Mouse (Mus musculus): ENCODE results near the gene Plekha4. TPM values are rescaled to one million over a fixed set of nuclear protein-coding genes. Genes with fewer than 3 reads are reported as not detected.

The Plekha4 gene
- polyA plus RNA-seq, 1 experiment from 2014 or later = 7.3 TPM

GRCm38 (mm10) chr7:45585923-45586322, 59.8 kb downstream of the Plekha4 start:
- no peak overlapping the region for H3K4me2 ChIP-seq (ENCODE audit: low read depth, low read length)
- no peaks in the 10 kb centered on the region for H3K9me3 ChIP-seq (ENCODE audit: control insufficient read depth, low read length)
- ATAC-seq (ENCODE audit: low read depth) (no peak), DNase-seq (ENCODE audit: low spot score) (no peak)
- H3K27ac ChIP-seq (replicated peaks; ENCODE audit: low read depth, low read length) = no peak overlapping the region
- H3K36me3 ChIP-seq (ENCODE audit: control insufficient read depth, insufficient read depth, low read length) = peaks cover 50% of the 10 kb centered on the region
- no peaks in the 10 kb centered on the region for H3K4me1 ChIP-seq (ENCODE audit: control insufficient read depth, insufficient read depth, low read length)
- no peaks in the 10 kb centered on the region for H3K27me3 ChIP-seq (replicated peaks; ENCODE audit: control insufficient read depth, insufficient read depth, low read length)
- no peak overlapping the region for H3K4me3 ChIP-seq (ENCODE audit: low read depth, low read length)
- 91% methylated on average over 6 of the region's 6 CpGs for WGBS
- H3K9ac ChIP-seq (ENCODE audit: low read depth, low read length) = no peak overlapping the region

GRCm38 (mm10) chr7:45587631-45588592, 61.8 kb downstream of the Plekha4 start:
- WGBS = 95% methylated on average over 22 of the region's 23 CpGs
- ATAC-seq (ENCODE audit: low read depth) = no peak
- DNase-seq (ENCODE audit: low spot score) = no peak
- H3K27ac ChIP-seq (replicated peaks; ENCODE audit: low read depth, low read length) = no peak overlapping the region
- peaks cover 39% of the 10 kb centered on the region for H3K36me3 ChIP-seq (ENCODE audit: control insufficient read depth, insufficient read depth, low read length)
- H3K27me3 ChIP-seq (replicated peaks; ENCODE audit: control insufficient read depth, insufficient read depth, low read length) = no peaks in the 10 kb centered on the region
- H3K9me3 ChIP-seq (ENCODE audit: control insufficient read depth, low read length) = no peaks in the 10 kb centered on the region
- H3K4me3 ChIP-seq (ENCODE audit: low read depth, low read length) = no peak overlapping the region
- H3K9ac ChIP-seq (ENCODE audit: low read depth, low read length) = no peak overlapping the region
- no peaks in the 10 kb centered on the region for H3K4me1 ChIP-seq (ENCODE audit: control insufficient read depth, insufficient read depth, low read length)
- no peak overlapping the region for H3K4me2 ChIP-seq (ENCODE audit: low read depth, low read length)

GRCm38 (mm10) chr7:45589173-45589572, 63.0 kb downstream of the Plekha4 start:
- Histone ChIP-seq H3K27ac (replicated peaks; ENCODE audit: low read depth, low read length) (no peak overlapping the region), H3K4me1 (ENCODE audit: control insufficient read depth, insufficient read depth, low read length) (no peaks in the 10 kb centered on the region), H3K4me2 (ENCODE audit: low read depth, low read length) (peak overlapping the region; percentile 51), H3K27me3 (replicated peaks; ENCODE audit: control insufficient read depth, insufficient read depth, low read length) (no peaks in the 10 kb centered on the region), H3K9ac (ENCODE audit: low read depth, low read length) (no peak overlapping the region), H3K9me3 (ENCODE audit: control insufficient read depth, low read length) (no peaks in the 10 kb centered on the region), H3K36me3 (ENCODE audit: control insufficient read depth, insufficient read depth, low read length) (peaks cover 32% of the 10 kb centered on the region), H3K4me3 (ENCODE audit: low read depth, low read length) (peak overlapping the region; percentile 24)
- 5% methylated on average over 13 of the region's 19 CpGs for WGBS
- ATAC-seq (ENCODE audit: low read depth) = peak; percentile 98
- peak; percentile 99 for DNase-seq (ENCODE audit: low spot score)

GRCm38 (mm10) chr7:45589898-45590297, 63.8 kb downstream of the Plekha4 start:
- no peaks in the 10 kb centered on the region for H3K4me1 ChIP-seq (ENCODE audit: control insufficient read depth, insufficient read depth, low read length)
- DNase-seq (ENCODE audit: low spot score) (no peak), ATAC-seq (ENCODE audit: low read depth) (no peak)
- WGBS = 98% methylated on average over 5 of the region's 5 CpGs
- no peak overlapping the region for H3K27ac ChIP-seq (replicated peaks; ENCODE audit: low read depth, low read length)
- H3K9me3 ChIP-seq (ENCODE audit: control insufficient read depth, low read length) = no peaks in the 10 kb centered on the region
- H3K4me3 ChIP-seq (ENCODE audit: low read depth, low read length) = no peak overlapping the region
- H3K9ac ChIP-seq (ENCODE audit: low read depth, low read length) = no peak overlapping the region
- no peaks in the 10 kb centered on the region for H3K27me3 ChIP-seq (replicated peaks; ENCODE audit: control insufficient read depth, insufficient read depth, low read length)
- H3K36me3 ChIP-seq (ENCODE audit: control insufficient read depth, insufficient read depth, low read length) = peaks cover 24% of the 10 kb centered on the region
- no peak overlapping the region for H3K4me2 ChIP-seq (ENCODE audit: low read depth, low read length)

GRCm38 (mm10) chr7:45590874-45591273, 64.7 kb downstream of the Plekha4 start:
- Histone ChIP-seq H3K27me3 (replicated peaks; ENCODE audit: control insufficient read depth, insufficient read depth, low read length) (no peaks in the 10 kb centered on the region), H3K9me3 (ENCODE audit: control insufficient read depth, low read length) (no peaks in the 10 kb centered on the region), H3K4me2 (ENCODE audit: low read depth, low read length) (no peak overlapping the region), H3K27ac (replicated peaks; ENCODE audit: low read depth, low read length) (no peak overlapping the region), H3K4me1 (ENCODE audit: control insufficient read depth, insufficient read depth, low read length) (no peaks in the 10 kb centered on the region), H3K4me3 (ENCODE audit: low read depth, low read length) (no peak overlapping the region), H3K9ac (ENCODE audit: low read depth, low read length) (no peak overlapping the region), H3K36me3 (ENCODE audit: control insufficient read depth, insufficient read depth, low read length) (peaks cover 15% of the 10 kb centered on the region; the same call in 1 of the 2 replicates)
- ATAC-seq (ENCODE audit: low read depth) = no peak
- no peak for DNase-seq (ENCODE audit: low spot score)
- WGBS = 62% methylated on average over 3 of the region's 3 CpGs

GRCm38 (mm10) chr7:45591880-45592279, 65.8 kb downstream of the Plekha4 start:
- no peaks in the 10 kb centered on the region for H3K9me3 ChIP-seq (ENCODE audit: control insufficient read depth, low read length)
- no peak for ATAC-seq (ENCODE audit: low read depth)
- no peak overlapping the region for H3K27ac ChIP-seq (replicated peaks; ENCODE audit: low read depth, low read length)

GRCm38 (mm10) chr7:45593118-45593815, 67.1 kb downstream of the Plekha4 start:
- Histone ChIP-seq H3K4me3 (ENCODE audit: low read depth, low read length) (no peak overlapping the region), H3K9me3 (ENCODE audit: control insufficient read depth, low read length) (no peaks in the 10 kb centered on the region), H3K9ac (ENCODE audit: low read depth, low read length) (no peak overlapping the region), H3K27me3 (replicated peaks; ENCODE audit: control insufficient read depth, insufficient read depth, low read length) (no peaks in the 10 kb centered on the region), H3K4me1 (ENCODE audit: control insufficient read depth, insufficient read depth, low read length) (no peaks in the 10 kb centered on the region), H3K36me3 (ENCODE audit: control insufficient read depth, insufficient read depth, low read length) (no peaks in the 10 kb centered on the region), H3K4me2 (ENCODE audit: low read depth, low read length) (no peak overlapping the region), H3K27ac (replicated peaks; ENCODE audit: low read depth, low read length) (no peak overlapping the region)
- 15% methylated on average over 10 of the region's 10 CpGs for WGBS
- DNase-seq (ENCODE audit: low spot score) (peak; percentile 76), ATAC-seq (ENCODE audit: low read depth) (no peak)

More at GRCm38 (mm10) chr7:45591880-45592279, 65.8 kb downstream of the Plekha4 start:
- no peak for DNase-seq (ENCODE audit: low spot score)
- Histone ChIP-seq H3K4me1 (ENCODE audit: control insufficient read depth, insufficient read depth, low read length) (no peaks in the 10 kb centered on the region), H3K4me2 (ENCODE audit: low read depth, low read length) (no peak overlapping the region), H3K9ac (ENCODE audit: low read depth, low read length) (no peak overlapping the region), H3K4me3 (ENCODE audit: low read depth, low read length) (no peak overlapping the region), H3K27me3 (replicated peaks; ENCODE audit: control insufficient read depth, insufficient read depth, low read length) (no peaks in the 10 kb centered on the region), H3K36me3 (ENCODE audit: control insufficient read depth, insufficient read depth, low read length) (0 out of 2 replicates have a peak, but pooled peaks cover 12% of the 10 kb centered on the region)
- WGBS = 80% methylated on average over 7 of the region's 7 CpGs

GRCm38 (mm10) chr7:45595176-45595575, 69.0 kb downstream of the Plekha4 start:
- H3K4me3 ChIP-seq (ENCODE audit: low read depth, low read length) = no peak overlapping the region
- no peaks in the 10 kb centered on the region for H3K9me3 ChIP-seq (ENCODE audit: control insufficient read depth, low read length)
- 0 out of 2 replicates have a peak, but pooled peaks cover 5% of the 10 kb centered on the region for H3K4me1 ChIP-seq (ENCODE audit: control insufficient read depth, insufficient read depth, low read length)
- H3K4me2 ChIP-seq (ENCODE audit: low read depth, low read length) = no peak overlapping the region
- ATAC-seq (ENCODE audit: low read depth) = no peak
- DNase-seq (ENCODE audit: low spot score) = no peak
- 71% methylated on average over 4 of the region's 4 CpGs for WGBS
- H3K9ac ChIP-seq (ENCODE audit: low read depth, low read length) = no peak overlapping the region
- H3K36me3 ChIP-seq (ENCODE audit: control insufficient read depth, insufficient read depth, low read length) = no peaks in the 10 kb centered on the region
- H3K27ac ChIP-seq (replicated peaks; ENCODE audit: low read depth, low read length) = no peak overlapping the region
- H3K27me3 ChIP-seq (replicated peaks; ENCODE audit: control insufficient read depth, insufficient read depth, low read length) = no peaks in the 10 kb centered on the region
